Mouse (Mus musculus): ENCODE results near the gene Ackr2.
A peak's percentile ranks its signal among the peaks of the same experiment; 100 is the strongest.

Gene Ackr2

GRCm38 (mm10) chr9:121891301-121891700 lies 6.9 kb upstream of the Ackr2 start:
- DNase-seq (ENCODE audit: low read depth, low spot score), result no peak

- DNase-seq (ENCODE audit: low read depth, low spot score), result peak; percentile 9
Measured at GRCm38 (mm10) chr9:121892057-121892687, 6.0 kb upstream of the Ackr2 start.

- DNase-seq (ENCODE audit: low read depth, low spot score), result no peak
Measured at GRCm38 (mm10) chr9:121894447-121894846, 3.7 kb upstream of the Ackr2 start.

- no peak for DNase-seq (ENCODE audit: low read depth, low spot score)
Measured at GRCm38 (mm10) chr9:121895392-121895993, 2.7 kb upstream of the Ackr2 start.

- no peak for DNase-seq (ENCODE audit: low read depth, low spot score)
Measured at GRCm38 (mm10) chr9:121896820-121897219, 1.3 kb upstream of the Ackr2 start.

GRCm38 (mm10) chr9:121899306-121899705 lies 1.2 kb downstream of the Ackr2 start:
- DNase-seq (ENCODE audit: low read depth, low spot score), result no peak

GRCm38 (mm10) chr9:121900282-121900855 lies 2.2 kb downstream of the Ackr2 start:
- no peak for DNase-seq (ENCODE audit: low read depth, low spot score)

- no peak for DNase-seq (ENCODE audit: low read depth, low spot score)
Measured at GRCm38 (mm10) chr9:121901710-121902700, 3.9 kb downstream of the Ackr2 start.

- DNase-seq (ENCODE audit: low read depth, low spot score), result no peak
Measured at GRCm38 (mm10) chr9:121903476-121904305, 5.5 kb downstream of the Ackr2 start.

GRCm38 (mm10) chr9:121904319-121904718 lies 6.2 kb downstream of the Ackr2 start:
- DNase-seq (ENCODE audit: low read depth, low spot score), result no peak

GRCm38 (mm10) chr9:121904946-121905345 lies 6.8 kb downstream of the Ackr2 start:
- no peak for DNase-seq (ENCODE audit: low read depth, low spot score)

GRCm38 (mm10) chr9:121905556-121906185 lies 7.5 kb downstream of the Ackr2 start:
- DNase-seq (ENCODE audit: low read depth, low spot score), result no peak

- no peak for DNase-seq (ENCODE audit: low read depth, low spot score)
Measured at GRCm38 (mm10) chr9:121906456-121906855, 8.3 kb downstream of the Ackr2 start.

- DNase-seq (ENCODE audit: low read depth, low spot score), result no peak
Measured at GRCm38 (mm10) chr9:121907356-121908070, 9.4 kb downstream of the Ackr2 start.

GRCm38 (mm10) chr9:121908321-121908720 lies 10.2 kb downstream of the Ackr2 start:
- DNase-seq (ENCODE audit: low read depth, low spot score), result no peak

- DNase-seq (ENCODE audit: low read depth, low spot score), result no peak
Measured at GRCm38 (mm10) chr9:121909635-121910034, 11.5 kb downstream of the Ackr2 start.

GRCm38 (mm10) chr9:121911196-121911595 lies 13.0 kb downstream of the Ackr2 start:
- DNase-seq (ENCODE audit: low read depth, low spot score), result no peak

GRCm38 (mm10) chr9:121912786-121913185 lies 14.6 kb downstream of the Ackr2 start:
- no peak for DNase-seq (ENCODE audit: low read depth, low spot score)

- DNase-seq (ENCODE audit: low read depth, low spot score), result no peak
Measured at GRCm38 (mm10) chr9:121914226-121914757, 16.1 kb downstream of the Ackr2 start.

GRCm38 (mm10) chr9:121915056-121915455 lies 16.9 kb downstream of the Ackr2 start:
- no peak for DNase-seq (ENCODE audit: low read depth, low spot score)

All from mesoderm, embryonic 11.5 days (tissue).